Mouse (Mus musculus): ENCODE data around the gene Ankrd42. TPM values are rescaled to one million over a fixed set of nuclear protein-coding genes. Genes with fewer than 3 reads are reported as not detected.

Gene Ankrd42
- polyA plus RNA-seq (2012; rRNA removed) = 2.7 and 3.4 TPM in 2 replicates
- 4.8 and 5.4 TPM in 2 replicates for polyA plus RNA-seq (2014; fragmentation: Nextera tagmentation; extraction: Ambion mirVana)

DNA sequence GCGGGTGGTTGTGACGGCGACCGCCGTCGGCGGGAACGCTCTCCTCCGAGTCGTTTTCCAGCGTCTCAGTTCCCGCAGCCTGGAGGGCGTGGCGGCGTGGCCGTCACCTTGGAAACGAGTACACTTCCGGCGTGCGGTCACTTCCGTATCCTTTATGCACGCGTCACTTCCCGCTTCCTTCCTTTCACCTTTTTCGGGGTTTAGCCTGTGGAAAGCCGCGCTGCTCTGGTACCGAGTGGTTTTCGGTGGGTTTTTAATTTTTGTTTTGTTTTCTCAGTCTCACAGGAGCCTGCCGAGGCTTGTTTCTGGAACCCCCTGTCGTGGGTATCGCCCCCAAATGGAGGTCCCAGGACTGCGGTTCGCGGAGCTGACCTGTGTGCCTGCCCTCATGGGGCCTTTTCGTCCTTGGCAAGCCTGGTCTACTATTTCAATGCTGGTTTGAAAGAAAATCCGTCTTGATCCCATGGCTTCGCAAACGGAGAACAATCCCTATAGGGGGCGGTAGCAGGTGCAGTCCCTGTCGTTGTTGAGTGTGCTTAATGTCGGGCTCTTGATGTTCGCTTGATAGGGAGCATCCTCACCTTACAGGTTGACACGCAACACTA lies at the start of gene Ankrd42:
Gene Ankrd42, minus strand, starts transcription at position 122 of the 605 bp plus-strand sequence.
- DNase-seq (ENCODE audit: low spot score) (peak; percentile 94), ATAC-seq (ENCODE audit: low FRiP score, low read depth) (peak; percentile 98)
- Histone ChIP-seq H3K4me2 (replicated peaks; ENCODE audit: low read depth, low read length, severe bottlenecking) (peak within 1 kb of the TSS; percentile 94), H3K4me1 (ENCODE audit: control insufficient read depth, insufficient read depth, low read length) (peaks cover 8% of the 10 kb centered on the region), H3K27ac (replicated peaks; ENCODE audit: low read depth, low read length) (peak within 1 kb of the TSS; percentile 76), H3K9ac (ENCODE audit: low read depth, low read length, severe bottlenecking) (peak within 1 kb of the TSS; percentile 77), H3K36me3 (ENCODE audit: control insufficient read depth, insufficient read depth, low read length) (peaks cover 8% of the 10 kb centered on the region; the same call in 1 of the 2 replicates), H3K4me3 (replicated peaks; ENCODE audit: low read length) (peak within 1 kb of the TSS; percentile 86), H3K9me3 (ENCODE audit: control insufficient read depth, low read length) (no peaks in the 10 kb centered on the region), H3K27me3 (ENCODE audit: control insufficient read depth, insufficient read depth, low read length) (no peaks in the 10 kb centered on the region)
- under 1% methylated on average over 44 of the region's 44 CpGs for WGBS
- 0 out of 2 replicates have a peak, but pooled peaks have one; percentile 15 for TF ChIP-seq POLR2A (IDR thresholded peaks at IDR 0.05; ENCODE audit: borderline replicate concordance, extremely low read depth, insufficient read depth, insufficient read length)

DNA sequence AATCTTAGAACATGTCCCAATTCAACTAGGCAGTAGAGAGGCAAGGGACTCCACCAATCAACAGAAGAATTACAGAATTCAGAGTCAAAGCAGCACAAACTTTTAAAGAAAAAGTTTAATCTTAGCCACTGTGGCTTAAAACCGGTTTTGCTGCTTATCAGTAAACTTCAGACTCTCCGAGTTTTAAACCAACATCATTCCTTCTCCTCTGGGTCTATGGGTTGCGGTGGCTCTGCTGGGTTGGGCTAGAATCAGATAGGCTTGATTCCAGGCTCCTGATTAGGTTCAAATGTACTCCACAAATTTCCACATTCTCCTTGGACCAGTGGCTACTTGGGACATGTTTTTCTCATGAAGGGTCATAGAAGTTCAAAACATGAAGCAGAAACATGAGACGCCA lies 40.4 kb upstream of the Ankrd42 start:
- no peak for TF ChIP-seq POLR2A (IDR thresholded peaks at IDR 0.05; ENCODE audit: borderline replicate concordance, extremely low read depth, insufficient read depth, insufficient read length)
- no peak overlapping the region for H3K27ac ChIP-seq (replicated peaks; ENCODE audit: low read depth, low read length)
- no peak for DNase-seq (ENCODE audit: low spot score)
- no peaks in the 10 kb centered on the region for H3K36me3 ChIP-seq (ENCODE audit: control insufficient read depth, insufficient read depth, low read length)
- no peaks in the 10 kb centered on the region; the same call in 1 of the 2 replicates for H3K27me3 ChIP-seq (ENCODE audit: control insufficient read depth, insufficient read depth, low read length)
- H3K4me1 ChIP-seq (ENCODE audit: control insufficient read depth, insufficient read depth, low read length) = no peaks in the 10 kb centered on the region
- no peak overlapping the region for H3K9ac ChIP-seq (ENCODE audit: low read depth, low read length, severe bottlenecking)
- no peaks in the 10 kb centered on the region for H3K9me3 ChIP-seq (ENCODE audit: control insufficient read depth, low read length)
- ATAC-seq (ENCODE audit: low FRiP score, low read depth) = no peak
- no peak overlapping the region for H3K4me2 ChIP-seq (replicated peaks; ENCODE audit: low read depth, low read length, severe bottlenecking)
- no peak overlapping the region for H3K4me3 ChIP-seq (replicated peaks; ENCODE audit: low read length)
- WGBS = 77% methylated on average over 4 of the region's 4 CpGs

DNA sequence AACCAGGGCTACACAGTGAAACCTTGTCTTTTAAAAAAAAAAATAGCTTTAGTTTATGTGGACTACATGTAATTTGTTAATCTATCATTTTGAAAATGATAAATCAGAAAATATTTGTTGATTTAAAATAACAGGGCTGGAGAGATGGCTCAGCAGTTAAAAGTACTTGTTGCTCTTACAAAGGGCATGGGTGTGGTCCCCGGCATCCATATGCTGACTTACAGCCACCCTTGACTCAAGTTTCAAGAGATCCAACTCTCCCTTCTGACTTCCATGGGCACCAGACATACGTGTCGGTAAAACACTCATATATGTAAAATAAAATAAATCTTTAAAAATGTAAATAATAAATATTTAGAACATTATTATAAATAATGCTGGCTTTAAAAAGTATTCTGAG lies 38.2 kb upstream of the Ankrd42 start:
- WGBS = 82% methylated on average over 3 of the region's 3 CpGs
- Histone ChIP-seq H3K36me3 (ENCODE audit: control insufficient read depth, insufficient read depth, low read length) (no peaks in the 10 kb centered on the region), H3K4me1 (ENCODE audit: control insufficient read depth, insufficient read depth, low read length) (0 out of 2 replicates have a peak, but pooled peaks cover 3% of the 10 kb centered on the region), H3K27me3 (ENCODE audit: control insufficient read depth, insufficient read depth, low read length) (no peaks in the 10 kb centered on the region; the same call in 1 of the 2 replicates), H3K9me3 (ENCODE audit: control insufficient read depth, low read length) (no peaks in the 10 kb centered on the region), H3K4me3 (replicated peaks; ENCODE audit: low read length) (no peak overlapping the region), H3K4me2 (replicated peaks; ENCODE audit: low read depth, low read length, severe bottlenecking) (no peak overlapping the region), H3K9ac (ENCODE audit: low read depth, low read length, severe bottlenecking) (no peak overlapping the region), H3K27ac (replicated peaks; ENCODE audit: low read depth, low read length) (no peak overlapping the region)
- ATAC-seq (ENCODE audit: low FRiP score, low read depth) (no peak), DNase-seq (ENCODE audit: low spot score) (no peak)
- TF ChIP-seq POLR2A (IDR thresholded peaks at IDR 0.05; ENCODE audit: borderline replicate concordance, extremely low read depth, insufficient read depth, insufficient read length) = no peak

DNA sequence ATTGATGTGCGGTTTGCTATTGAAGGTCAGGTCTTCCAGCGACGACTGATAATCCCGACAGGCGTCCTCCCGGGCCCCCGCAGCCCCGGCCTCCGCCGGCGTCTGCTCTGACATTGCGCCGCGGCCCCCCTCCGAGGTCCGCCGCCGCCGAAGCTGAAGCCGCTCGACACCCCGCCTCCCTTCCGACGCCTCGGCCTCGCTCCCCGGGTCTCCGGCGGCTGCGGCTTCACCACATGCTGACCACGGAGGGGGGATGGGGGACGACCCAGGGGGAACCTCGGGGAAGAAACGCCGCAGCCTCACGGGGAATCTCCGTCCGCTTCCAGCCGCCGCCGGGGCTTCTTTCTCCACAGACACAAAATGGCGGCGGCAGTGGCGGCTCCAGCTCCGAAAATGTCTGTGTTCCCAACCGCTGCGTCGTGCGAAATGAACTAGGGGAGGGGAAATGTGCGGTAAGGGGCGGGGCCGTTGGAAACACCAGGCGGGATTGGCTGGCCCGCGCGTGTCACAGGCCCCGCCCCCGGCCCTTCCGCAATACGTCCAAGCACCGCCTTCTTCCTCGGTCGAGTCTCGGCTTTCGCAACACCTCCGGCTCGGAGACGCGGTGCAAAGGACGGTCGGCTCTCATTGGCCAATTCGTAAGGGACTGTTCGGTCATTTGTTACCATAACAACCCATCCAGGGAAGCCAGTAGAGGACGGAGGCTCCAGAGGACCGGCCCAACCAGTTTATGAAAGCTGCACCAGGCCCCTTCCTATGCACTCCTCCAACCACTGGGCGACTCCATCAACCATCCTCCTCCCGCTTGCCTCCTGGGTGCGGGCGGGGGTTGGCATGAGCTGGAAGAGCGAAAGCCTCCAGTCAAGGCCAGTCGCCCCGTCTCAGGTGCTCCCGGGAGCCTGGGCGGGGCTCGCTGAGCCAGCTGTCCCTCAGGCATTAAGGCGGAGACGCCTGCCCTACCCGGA lies 32.8 kb upstream of the Ankrd42 start, which contains the start of gene Pcf11:
Gene Pcf11, minus strand, starts transcription at position 428 of the 965 bp plus-strand sequence.
- Histone ChIP-seq H3K36me3 (ENCODE audit: control insufficient read depth, insufficient read depth, low read length) (peaks cover 8% of the 10 kb centered on the region; the same call in 1 of the 2 replicates), H3K4me1 (ENCODE audit: control insufficient read depth, insufficient read depth, low read length) (peaks cover 14% of the 10 kb centered on the region; the same call in 1 of the 2 replicates), H3K9me3 (ENCODE audit: control insufficient read depth, low read length) (no peaks in the 10 kb centered on the region), H3K27ac (replicated peaks; ENCODE audit: low read depth, low read length) (peak within 1 kb of the TSS; percentile 97), H3K4me3 (replicated peaks; ENCODE audit: low read length) (peak within 1 kb of the TSS; percentile 99), H3K4me2 (replicated peaks; ENCODE audit: low read depth, low read length, severe bottlenecking) (peak within 1 kb of the TSS; percentile 74), H3K27me3 (ENCODE audit: control insufficient read depth, insufficient read depth, low read length) (no peaks in the 10 kb centered on the region), H3K9ac (ENCODE audit: low read depth, low read length, severe bottlenecking) (peak within 1 kb of the TSS; percentile 99)
- TF ChIP-seq POLR2A (IDR thresholded peaks at IDR 0.05; ENCODE audit: borderline replicate concordance, extremely low read depth, insufficient read depth, insufficient read length) = peak; percentile 81; the same call in 1 of the 2 replicates
- peak; percentile 98 for DNase-seq (ENCODE audit: low spot score)
- ATAC-seq (ENCODE audit: low FRiP score, low read depth) = peak; percentile 98
- 1% methylated on average over 67 of the region's 88 CpGs for WGBS
